Mouse (Mus musculus): ENCODE measurements at regions not wholly inside any gene's neighbourhood (a gene's known extent, or its start where the extent isn't known, plus 50 kb on each side); places are given as distances from the start of the nearest gene placed in this dataset.

DNA sequence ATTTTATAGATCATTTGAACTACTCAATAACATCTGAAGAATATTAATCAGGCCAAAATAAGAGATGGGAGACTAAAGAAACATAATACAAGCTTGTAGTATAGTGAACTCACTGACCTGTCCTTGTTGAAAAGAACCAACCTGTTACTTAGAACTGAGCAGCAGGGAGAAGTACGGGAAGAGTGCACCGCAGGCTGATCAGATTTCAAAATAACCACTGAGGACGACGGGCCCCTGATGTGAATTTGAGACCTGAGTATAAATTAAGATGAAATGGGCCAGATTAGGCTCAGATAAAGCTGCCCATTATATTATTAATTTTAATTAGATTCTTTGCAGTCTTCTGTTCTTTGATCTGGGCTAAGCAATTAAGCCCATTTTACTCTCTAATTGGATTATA, 391.2 kb upstream of the Tyrp1 start:
- DNase-seq = no peak

DNA sequence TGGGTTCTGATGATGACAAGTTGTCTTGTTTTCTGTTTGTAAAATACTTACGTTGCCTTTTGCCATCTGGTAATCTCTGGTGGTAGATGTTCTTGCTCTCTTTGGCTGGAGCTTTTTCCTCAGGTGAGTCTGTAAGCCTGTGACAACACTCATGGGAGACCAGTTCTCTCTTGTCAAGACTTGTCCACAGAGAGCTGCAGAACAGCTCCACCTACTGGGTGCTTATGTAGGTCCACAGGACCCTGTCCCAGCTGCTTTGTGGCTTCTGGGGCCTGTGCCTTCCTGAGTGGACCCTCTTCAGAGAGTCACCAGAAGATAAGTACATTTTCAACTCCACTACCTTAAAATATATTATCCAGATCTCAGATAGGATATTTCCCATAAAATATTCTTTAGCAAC, 370.3 kb upstream of the Tyrp1 start:
- DNase-seq = peak; percentile 3 to 5

DNA sequence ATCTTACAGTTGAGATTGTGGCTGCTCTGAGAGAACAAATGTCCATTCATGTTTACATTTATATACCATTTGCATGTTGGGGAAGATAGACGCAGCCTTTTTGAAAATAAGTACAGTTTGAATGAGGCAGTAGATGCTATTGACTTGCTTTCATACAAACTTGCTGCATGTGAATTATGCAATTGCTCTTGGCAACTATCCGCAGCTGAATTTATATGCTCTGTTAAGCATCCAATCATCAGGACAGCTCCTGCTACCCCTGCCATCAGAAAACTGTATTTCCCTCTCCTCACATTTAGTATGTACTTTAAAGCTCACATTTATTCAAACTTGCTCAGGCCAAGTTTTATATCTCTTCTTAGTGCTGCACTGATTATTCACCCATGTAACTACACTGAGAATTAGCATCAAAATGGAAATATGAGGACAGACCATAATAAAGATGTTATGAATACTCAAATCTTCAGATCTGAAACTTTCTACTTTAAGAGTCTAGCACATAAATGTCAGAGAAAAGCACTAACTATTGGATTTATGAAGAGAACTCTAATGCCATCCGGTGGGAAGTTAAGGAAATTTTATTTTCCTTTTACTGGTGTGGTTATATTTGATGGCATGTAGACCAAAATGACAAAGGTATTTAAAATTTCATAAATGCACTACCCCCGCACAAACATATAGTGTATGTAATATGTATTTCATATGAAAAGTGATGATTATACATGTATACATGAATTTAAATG, 358.0 kb upstream of the Tyrp1 start:
- DNase-seq = peak; percentile 9 to 32

DNA sequence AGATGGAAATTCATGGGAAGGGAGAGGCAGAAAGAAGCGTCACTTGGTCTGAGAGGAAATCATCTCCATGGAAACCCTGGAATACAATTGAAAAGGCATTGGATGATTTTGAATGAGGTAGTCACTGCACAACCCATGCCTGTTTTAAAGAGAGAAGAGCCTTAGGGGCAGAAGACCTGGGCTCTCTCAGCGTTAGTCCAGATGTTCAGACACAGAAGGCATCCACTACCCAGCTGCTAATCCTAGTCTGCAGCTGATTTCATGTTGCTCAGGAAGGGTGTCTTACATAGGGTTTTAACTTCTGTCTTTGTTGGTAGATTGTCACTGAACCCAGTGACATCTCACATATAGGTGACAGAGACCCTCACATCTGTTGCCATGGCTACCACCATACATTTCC, 318.8 kb upstream of the Tyrp1 start:
- DNase-seq = no peak

DNA sequence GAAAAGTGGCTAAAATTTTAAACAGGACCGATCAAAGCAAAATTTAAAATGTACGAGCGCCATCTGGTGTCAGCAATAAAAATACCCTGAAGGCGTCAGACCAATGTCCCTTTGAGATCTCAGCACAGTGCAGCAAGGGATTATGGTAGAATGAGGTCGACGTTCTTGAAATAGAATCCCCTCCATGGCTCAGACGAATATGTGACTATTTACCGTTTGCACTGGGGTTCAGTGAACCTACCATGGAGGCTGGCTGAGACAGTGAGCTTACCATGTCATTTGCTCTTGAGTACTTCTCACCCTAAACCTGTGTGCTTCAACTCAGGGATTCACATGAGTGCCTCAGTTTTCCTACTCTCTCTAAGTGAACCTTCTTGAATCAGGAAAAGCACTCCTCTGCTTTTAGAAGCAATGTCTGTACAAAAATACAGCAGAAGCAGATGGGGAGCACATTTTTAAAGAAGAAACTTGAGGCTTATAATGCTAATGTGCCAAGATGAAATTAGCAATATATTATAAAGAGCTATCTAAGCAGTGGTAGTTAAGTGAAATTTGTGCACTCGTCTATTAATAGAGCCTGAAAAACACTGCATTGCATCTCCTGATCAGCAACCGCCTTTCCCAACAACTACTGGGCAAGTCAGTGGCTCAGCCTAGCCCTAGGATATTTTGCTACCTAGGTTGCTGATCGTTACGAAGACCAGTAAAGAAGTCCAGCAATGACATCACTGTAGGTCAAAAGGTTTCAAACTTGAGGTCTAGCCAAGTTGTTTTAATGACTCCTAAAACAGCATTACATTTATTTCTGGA, 316.2 kb upstream of the Tyrp1 start:
- DNase-seq = peak; percentile 82 to 83

DNA sequence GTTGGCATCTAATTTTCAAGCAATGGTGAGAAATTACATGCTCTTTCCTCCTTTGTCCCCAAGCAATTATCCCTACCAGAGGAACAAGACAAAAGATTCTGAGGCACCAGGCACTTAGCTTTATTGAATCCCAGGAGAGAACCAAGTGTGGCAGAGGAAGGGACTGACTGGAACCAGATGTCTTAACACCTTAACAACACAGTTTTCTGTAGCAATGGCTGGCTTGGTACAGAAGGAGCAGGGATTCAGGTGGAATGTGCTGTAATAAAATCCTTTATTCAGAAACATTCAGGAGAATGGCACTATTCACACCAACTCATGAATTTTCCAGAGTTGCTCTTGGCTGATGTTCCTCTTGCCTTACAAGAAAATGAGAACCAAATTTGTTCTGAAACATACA, 315.3 kb upstream of the Tyrp1 start:
- no peak for DNase-seq

DNA sequence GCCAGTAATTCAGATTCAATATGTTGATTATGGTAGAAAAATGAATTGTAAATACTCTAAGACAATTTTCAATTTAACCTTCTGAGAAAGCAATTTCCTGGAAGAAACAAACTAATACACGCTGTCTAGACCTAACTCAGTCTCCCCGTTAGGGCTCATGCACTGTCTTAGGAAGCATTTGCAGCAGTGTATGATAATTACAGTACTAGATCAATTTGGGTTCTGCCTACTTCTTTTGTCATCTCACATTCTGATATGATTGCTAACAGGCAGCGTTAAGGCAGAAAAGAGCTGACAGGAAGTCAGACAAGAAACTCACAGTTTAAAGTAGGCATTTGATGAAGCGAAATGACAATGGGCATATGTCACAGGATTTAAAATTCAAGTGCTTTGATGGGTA, 294.1 kb upstream of the Tyrp1 start:
- no peak for DNase-seq

DNA sequence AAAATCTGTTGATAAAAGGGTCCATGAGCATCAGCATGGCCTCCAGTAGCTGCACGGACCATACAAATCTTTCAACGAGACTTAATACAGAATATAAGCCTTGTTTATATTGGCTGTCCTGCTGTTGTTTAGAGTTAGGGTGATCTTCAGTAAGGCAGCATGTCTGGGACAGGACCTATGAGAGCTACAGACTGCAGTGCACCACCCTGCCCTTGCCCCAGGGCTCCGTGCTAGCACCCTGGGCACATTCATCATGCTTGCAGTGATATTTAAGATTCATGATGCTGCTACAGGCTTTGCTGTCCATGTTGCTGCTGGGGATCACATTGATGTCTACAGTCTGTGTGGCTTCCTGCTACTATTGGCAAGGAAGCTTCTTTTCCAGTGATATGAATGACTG, 288.8 kb upstream of the Tyrp1 start:
- DNase-seq = no peak

DNA sequence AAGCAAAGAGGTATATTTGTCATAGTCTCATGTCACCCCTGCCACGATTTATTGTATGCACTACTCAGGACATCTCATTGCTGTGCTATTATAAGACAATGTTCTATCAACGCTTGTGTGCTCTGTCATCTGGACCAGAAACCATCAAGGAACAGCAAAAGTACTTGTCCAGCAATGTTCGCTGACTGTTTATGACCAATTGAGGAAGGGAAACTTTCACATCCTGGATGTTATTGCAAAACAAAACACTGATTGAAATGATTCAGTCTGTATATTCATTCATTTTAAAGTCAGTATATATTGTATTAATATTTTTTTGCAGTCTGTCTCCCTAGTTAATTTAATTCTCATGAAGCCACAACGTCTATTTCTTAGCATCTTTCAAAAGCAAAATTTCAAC, 244.5 kb upstream of the Tyrp1 start:
- no peak for DNase-seq

DNA sequence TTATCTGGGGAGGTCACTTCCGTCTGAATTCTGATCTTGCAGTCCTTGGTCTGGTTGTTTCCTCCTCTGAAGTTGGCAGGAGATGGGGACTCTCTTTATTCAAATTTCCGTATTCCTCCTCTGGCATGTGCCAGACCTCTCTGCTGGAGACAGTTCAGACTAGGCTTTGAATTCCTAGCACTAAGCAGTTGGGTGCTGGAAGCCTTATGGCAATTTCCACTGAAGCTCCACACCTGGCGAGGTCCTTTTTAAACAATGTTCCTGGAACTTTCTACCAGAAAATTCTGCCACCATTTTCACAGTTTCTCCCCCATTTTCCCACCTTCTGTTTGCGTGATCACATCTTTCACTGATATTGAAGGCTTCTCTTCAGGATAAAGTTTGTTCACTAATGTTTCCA, 205.7 kb upstream of the Tyrp1 start:
- DNase-seq = peak; percentile 9 to 70

DNA sequence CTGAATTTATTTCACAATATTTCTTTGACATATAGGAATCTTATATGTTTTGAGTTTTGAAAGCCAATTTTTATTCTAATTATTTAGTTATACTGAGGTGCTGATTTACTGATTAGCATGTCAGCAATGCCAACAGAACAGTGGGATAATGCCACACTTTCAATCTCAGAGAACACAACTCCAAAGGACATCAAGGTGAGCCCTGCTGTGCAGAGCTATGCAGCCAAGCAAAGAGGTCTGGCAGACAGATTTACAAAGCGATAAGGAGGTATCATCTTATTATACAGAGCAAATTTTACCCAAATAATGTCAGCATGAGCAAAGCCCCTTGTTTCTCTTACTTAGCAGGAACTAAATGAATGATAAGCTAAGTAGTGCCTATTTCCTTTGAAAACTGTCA, 204.7 kb upstream of the Tyrp1 start:
- peak; percentile 18 to 74 for DNase-seq

DNA sequence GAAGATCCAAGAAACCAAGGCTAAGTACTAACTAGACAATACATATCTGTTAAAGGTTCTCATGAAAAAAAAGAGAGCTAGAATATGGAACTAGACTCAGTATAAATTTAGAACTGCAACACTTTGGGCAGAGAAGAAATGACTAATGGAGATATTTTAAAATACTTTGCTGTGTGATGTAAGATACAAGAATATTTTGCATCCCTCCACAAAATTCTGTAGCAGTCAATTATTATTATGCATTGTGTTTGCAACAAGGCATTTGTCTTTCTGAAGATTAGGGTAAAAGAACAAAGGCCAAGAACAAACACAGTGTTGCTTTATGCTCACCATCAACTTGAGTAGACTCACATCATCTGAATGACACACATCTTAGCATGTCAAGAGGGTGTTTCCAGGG, 203.7 kb upstream of the Tyrp1 start:
- no peak for DNase-seq

DNA sequence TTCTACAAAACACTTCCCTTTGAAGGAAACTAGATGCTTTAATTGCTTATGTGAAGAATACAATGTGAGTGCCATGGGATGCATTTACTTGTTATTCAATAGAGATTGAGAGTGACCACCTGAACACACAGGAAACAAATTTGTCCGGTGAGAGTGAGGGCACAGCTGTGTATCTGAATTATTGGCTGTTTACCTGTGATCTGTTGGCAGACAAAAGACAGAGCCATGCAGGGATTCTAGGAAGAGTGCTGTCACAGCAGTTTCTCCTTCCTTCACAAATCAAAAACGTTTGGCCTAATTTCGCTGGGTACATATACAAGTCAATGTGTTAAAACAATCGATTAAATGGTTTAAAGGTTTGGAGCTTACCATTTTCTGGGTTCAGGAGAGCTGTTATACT, 202.9 kb upstream of the Tyrp1 start:
- DNase-seq = peak; percentile 17 to 69

DNA sequence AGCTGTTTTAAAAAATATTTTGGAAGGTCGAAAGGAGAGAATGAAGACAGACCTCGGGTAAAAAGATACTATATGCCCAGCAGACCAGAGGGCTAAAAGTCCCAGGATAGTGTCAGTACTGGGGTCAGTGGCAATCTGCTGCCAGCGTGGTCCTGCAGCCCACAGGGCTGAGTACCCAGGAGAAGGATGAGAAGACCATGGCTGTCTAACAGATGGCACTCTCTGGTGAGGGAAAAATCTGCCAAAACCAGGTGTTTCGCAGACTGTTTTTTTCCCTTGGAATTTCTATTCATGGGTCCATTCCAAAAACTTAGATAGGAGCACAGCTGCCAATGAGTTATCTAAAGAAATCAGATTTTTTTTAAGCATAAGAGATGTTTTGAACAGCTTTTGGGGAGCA, 202.5 kb upstream of the Tyrp1 start:
- peak; percentile 21 to 59 for DNase-seq

DNA sequence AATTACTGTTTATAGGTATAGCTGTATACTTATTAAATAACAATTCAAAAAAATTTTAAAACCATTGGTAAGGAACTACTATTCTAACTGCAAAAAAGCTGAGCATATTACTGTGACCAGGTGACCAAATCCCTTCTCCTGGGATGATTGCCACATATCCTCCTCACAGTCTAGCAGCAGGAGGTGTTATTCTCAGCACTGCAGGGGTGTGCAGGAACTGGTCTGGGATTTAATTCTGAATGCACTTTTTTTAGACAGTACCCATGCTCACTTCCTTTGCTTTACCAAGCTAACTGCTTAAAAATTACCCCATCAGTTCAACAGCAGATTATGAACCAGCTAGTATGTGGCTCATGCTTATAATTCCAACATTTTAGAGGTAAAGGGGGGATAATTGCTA, 195.5 kb upstream of the Tyrp1 start:
- peak; percentile 24 to 65 for DNase-seq
